8 mouse cellular contexts compared by ENCODE assay signal in the genomic region with DNA sequence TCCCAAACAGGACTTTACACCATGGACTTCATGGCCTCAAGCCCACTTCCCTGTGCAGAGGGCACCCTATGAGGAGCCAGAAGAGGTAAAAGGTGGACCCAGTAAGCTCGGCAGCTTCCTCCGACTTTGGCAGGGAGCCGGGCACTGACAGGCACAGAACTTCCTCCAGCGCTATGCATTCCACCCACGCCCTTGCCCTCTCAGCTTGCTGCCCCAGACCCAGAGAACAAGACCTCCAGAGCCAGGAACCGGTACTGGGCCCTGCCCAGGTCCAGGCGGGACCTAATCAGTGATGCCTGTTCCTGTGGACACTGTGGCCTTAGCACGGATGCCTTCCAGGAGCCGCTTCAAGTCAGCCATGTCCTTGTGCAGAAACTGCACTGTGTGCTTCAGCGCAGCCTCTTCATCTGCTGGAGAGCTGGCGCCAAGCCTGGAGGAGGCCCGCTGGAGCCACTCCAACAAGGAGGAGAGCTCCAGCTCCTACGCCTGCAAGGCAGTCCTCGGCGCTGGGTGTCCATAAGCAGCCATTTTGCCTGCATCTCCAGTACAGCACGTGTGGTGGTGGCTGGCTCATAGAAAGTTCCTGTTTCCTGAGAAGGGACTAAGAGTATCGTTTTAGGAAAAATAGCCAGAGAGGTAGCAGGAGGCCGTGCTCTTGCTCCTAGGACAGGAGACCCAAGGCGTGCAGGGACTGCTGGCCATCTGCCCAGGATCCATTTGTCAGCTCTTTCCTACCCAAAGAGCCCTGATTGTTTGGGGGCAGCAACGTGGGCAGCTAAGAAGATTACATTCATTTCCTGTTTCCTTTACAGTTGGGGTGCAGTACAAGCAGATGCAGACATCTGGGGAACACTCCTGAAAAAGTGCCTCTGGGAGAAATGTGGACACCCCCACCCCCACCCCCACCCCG. TPM values are rescaled to one million over a fixed set of nuclear protein-coding genes. Genes with fewer than 3 reads are reported as not detected.
DNase-seq lines count a peak whose midpoint lies in the region; ATAC-seq lines count a peak whose summit lies in the region.

No protein-coding gene starts in this region.

- peak overlapping the region; percentile 76 for H3K9ac ChIP-seq in heart, embryonic 13.5 days
- H3K9ac ChIP-seq in liver, embryonic 13.5 days: no peak overlapping the region

- peak; percentile 29 for DNase-seq in CD4-positive helper T cell, adult 2 months (ENCODE audit: low read depth, low spot score)
- DNase-seq in adrenal gland, postnatal 10 days: peak; percentile 96
- peak; percentile 94 to 95 for DNase-seq in kidney, postnatal 25 days
- no peak for DNase-seq in liver, embryonic 13.5 days
- DNase-seq in ovary, postnatal 14 days (ENCODE audit: low spot score): peak; percentile 95
- DNase-seq in yolk sac, embryonic 10.5 days (ENCODE audit: low spot score): no peak

- H3K27me3 ChIP-seq in heart, embryonic 13.5 days (replicated peaks): no peaks in the 10 kb centered on the region
- no peaks in the 10 kb centered on the region for H3K27me3 ChIP-seq in liver, embryonic 13.5 days

- ATAC-seq in erythroid progenitor cell, adult 5-6 weeks (replicated peaks; ENCODE audit: low FRiP score, poor library complexity, severe bottlenecking): peak; percentile 80
- peak; percentile 78; the same call in 1 of the 2 replicates for ATAC-seq in heart, embryonic 13.5 days (ENCODE audit: extremely low read depth, insufficient number of reproducible peaks, low FRiP score, low TSS enrichment)
- no peak for ATAC-seq in liver, embryonic 13.5 days (ENCODE audit: low read depth)

- no peaks in the 10 kb centered on the region for H3K9me3 ChIP-seq in heart, embryonic 13.5 days
- no peaks in the 10 kb centered on the region for H3K9me3 ChIP-seq in liver, embryonic 13.5 days (replicated peaks)

- 29% methylated on average over 21 of the region's 21 CpGs for WGBS in heart, embryonic 13.5 days
- WGBS in liver, embryonic 13.5 days (ENCODE audit: insufficient replicate concordance): 57% methylated on average over 21 of the region's 21 CpGs

- H3K4me2 ChIP-seq in heart, embryonic 13.5 days: peak overlapping the region; percentile 63
- no peak overlapping the region for H3K4me2 ChIP-seq in liver, embryonic 13.5 days

- H3K36me3 ChIP-seq in heart, embryonic 13.5 days: no peaks in the 10 kb centered on the region
- H3K36me3 ChIP-seq in liver, embryonic 13.5 days: no peaks in the 10 kb centered on the region

- H3K4me3 ChIP-seq in heart, embryonic 13.5 days: peak overlapping the region; percentile 35
- no peak overlapping the region for H3K4me3 ChIP-seq in liver, embryonic 13.5 days (replicated peaks)

- H3K27ac ChIP-seq in heart, embryonic 13.5 days (replicated peaks): peak overlapping the region; percentile 97
- peak overlapping the region; percentile 59 for H3K27ac ChIP-seq in liver, embryonic 13.5 days

- H3K4me1 ChIP-seq in heart, embryonic 13.5 days: peaks cover 36% of the 10 kb centered on the region
- H3K4me1 ChIP-seq in liver, embryonic 13.5 days (replicated peaks): peaks cover 9% of the 10 kb centered on the region

RNA-seq across cellular contexts. Expression of gene A830005F24Rik, which starts 39.1 kb away (rescaled TPM):
- total RNA-seq in adrenal gland, postnatal 10 days (2021): under 1 TPM in 1 of 2 experiments, not detected in 1; 0.39 TPM
- total RNA-seq in erythroid progenitor cell, adult 5-6 weeks (2015; ENCODE audit: low replicate concordance): not detected in 2 replicates
- total RNA-seq in erythroid progenitor cell, adult 5-6 weeks (2017; ENCODE audit: low replicate concordance): not detected in 2 replicates
- polyA plus RNA-seq in heart, embryonic 13.5 days (2015; fragmentation: Nextera tagmentation; extraction: Ambion mirVana): 0.44 and 0.71 TPM in 2 replicates
- 0.43 and 0.67 TPM in 2 replicates for polyA plus RNA-seq in liver, embryonic 13.5 days (2015; fragmentation: Nextera tagmentation; extraction: Ambion mirVana)

RNA-seq across cellular contexts. Expression of gene Zfp169, which starts 39.2 kb away (rescaled TPM):
- 1 to 10 TPM; 5.9 to 8.4 TPM for total RNA-seq in adrenal gland, postnatal 10 days (2021)
- 1.1 and 1.7 TPM in 2 replicates for total RNA-seq in erythroid progenitor cell, adult 5-6 weeks (2015; ENCODE audit: low replicate concordance)
- total RNA-seq in erythroid progenitor cell, adult 5-6 weeks (2017; ENCODE audit: low replicate concordance): 1.3 and 2.2 TPM in 2 replicates
- 2.2 and 2.7 TPM in 2 replicates for polyA plus RNA-seq in heart, embryonic 13.5 days (2015; fragmentation: Nextera tagmentation; extraction: Ambion mirVana)
- polyA plus RNA-seq in liver, embryonic 13.5 days (2015; fragmentation: Nextera tagmentation; extraction: Ambion mirVana): 0.70 and 0.92 TPM in 2 replicates

Comparison
In these comparisons a context has a peak if more than half of its experiments do, and no peak if none do; other contexts are left out.
1. DNase-seq: peak in CD4-positive helper T cell, adult 2 months (single experiment), adrenal gland, postnatal 10 days (single experiment), kidney, postnatal 25 days (2 of 2) and ovary, postnatal 14 days (single experiment); none in liver, embryonic 13.5 days (single experiment) and yolk sac, embryonic 10.5 days (single experiment).